Mouse (Mus musculus): ENCODE measurements around the gene Dnajb8.

DNA sequence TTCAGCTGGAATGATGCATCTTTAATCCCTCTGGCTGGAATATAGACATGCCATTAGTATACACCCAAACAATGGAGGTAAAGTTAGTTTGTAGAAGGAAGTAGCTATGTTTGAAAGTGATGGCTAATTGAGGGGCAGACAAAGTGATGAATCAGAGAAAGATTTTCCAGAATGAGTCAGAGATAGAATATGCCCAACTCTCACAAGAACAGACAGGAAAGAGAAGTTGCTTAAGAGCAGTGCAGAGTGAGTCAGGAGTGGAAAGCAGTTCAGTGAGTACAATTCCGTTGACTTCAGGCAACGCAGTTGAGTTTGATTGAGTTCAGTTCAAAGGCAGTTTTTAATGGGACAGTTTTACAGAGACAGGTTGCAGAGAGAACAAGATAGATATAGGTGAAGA is 47.4 kb upstream of the Dnajb8 start:
- TF ChIP-seq POLR2A (IDR thresholded peaks at IDR 0.05; ENCODE audit: low read depth, low read length) (no peak), CTCF (conservative IDR thresholded peaks at IDR 0.05; ENCODE audit: insufficient read depth, insufficient read length, low read depth, low read length) (no peak)
